Mouse (Mus musculus): ENCODE data around the gene Cidec. TPM values are rescaled to one million over a fixed set of nuclear protein-coding genes. Genes with fewer than 3 reads are reported as not detected.

Gene Cidec
- polyA plus RNA-seq, 1 experiment, result not detected

DNA sequence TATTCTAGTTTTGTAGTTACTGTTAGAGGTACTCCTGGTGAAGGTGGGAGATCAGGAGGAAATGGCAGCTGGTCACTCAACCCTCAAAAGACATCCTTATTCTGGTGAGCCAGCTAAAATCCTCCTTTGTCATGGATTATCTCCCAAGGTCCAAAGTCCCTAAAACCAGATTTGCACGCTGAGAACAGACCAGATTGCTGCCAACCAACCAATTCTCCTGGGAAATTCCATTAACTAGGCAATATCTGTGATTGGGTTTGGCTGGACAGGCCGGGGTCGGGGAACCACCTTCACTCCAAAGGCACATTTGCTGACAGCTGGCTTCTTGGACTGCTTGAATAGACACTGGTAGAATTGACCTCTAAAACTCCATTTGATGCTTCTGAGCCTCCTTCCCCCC is 44.8 kb downstream of the Cidec start:
- H3K4me1 ChIP-seq (ENCODE audit: control insufficient read depth), result peaks cover 8% of the 10 kb centered on the region
- H3K4me3 ChIP-seq (replicated peaks), result no peak overlapping the region
- H3K9me3 ChIP-seq (ENCODE audit: control insufficient read depth, low read length), result peaks cover 3% of the 10 kb centered on the region; the same call in 1 of the 2 replicates
- peaks cover 27% of the 10 kb centered on the region for H3K27me3 ChIP-seq (ENCODE audit: control insufficient read depth)
- TF ChIP-seq GATA1 (IDR thresholded peaks at IDR 0.05; ENCODE audit: low read length) (no peak), TAL1 (IDR thresholded peaks at IDR 0.05; ENCODE audit: low read length) (no peak)
- peaks cover 58% of the 10 kb centered on the region for H3K36me3 ChIP-seq (ENCODE audit: control insufficient read depth)

DNA sequence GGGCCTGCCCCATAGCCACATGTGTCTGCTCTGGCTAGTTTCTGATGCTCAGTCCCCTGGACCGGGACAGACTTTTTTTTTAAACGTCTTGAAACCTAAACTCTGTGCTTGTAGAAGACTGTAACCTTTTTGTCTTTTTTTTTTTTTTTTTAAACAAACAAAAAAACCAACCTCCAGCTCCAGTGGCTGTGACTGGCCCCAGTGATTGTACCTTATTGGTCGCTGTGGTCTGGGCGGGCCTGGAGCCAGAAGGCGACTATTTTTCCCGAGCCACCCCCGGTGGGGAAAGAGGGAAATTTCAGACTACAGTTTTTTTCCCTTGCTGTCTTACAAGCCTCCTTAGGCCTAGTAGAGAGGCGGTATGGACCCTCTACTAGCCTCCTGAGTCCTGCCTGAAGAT is 46.6 kb downstream of the Cidec start, which contains the start of gene Ttll3:
Ttll3 (plus strand) TSS at position 301 of the 400 bp plus-strand sequence.
- peaks cover 27% of the 10 kb centered on the region for H3K27me3 ChIP-seq (ENCODE audit: control insufficient read depth)
- no peaks in the 10 kb centered on the region for H3K9me3 ChIP-seq (ENCODE audit: control insufficient read depth, low read length)
- TF ChIP-seq GATA1 (IDR thresholded peaks at IDR 0.05; ENCODE audit: low read length), result no peak
- no peak for TF ChIP-seq TAL1 (IDR thresholded peaks at IDR 0.05; ENCODE audit: low read length)
- H3K36me3 ChIP-seq (ENCODE audit: control insufficient read depth), result peaks cover 73% of the 10 kb centered on the region
- H3K4me1 ChIP-seq (ENCODE audit: control insufficient read depth), result peaks cover 8% of the 10 kb centered on the region
- H3K4me3 ChIP-seq (replicated peaks), result no peak within 1 kb of the TSS

- no peaks in the 10 kb centered on the region for H3K9me3 ChIP-seq (ENCODE audit: control insufficient read depth, low read length)
- no peak overlapping the region for H3K4me3 ChIP-seq (replicated peaks)
- peaks cover 2% of the 10 kb centered on the region; the same call in 1 of the 2 replicates for H3K4me1 ChIP-seq (ENCODE audit: control insufficient read depth)
- TF ChIP-seq TAL1 (IDR thresholded peaks at IDR 0.05; ENCODE audit: low read length), result no peak
- TF ChIP-seq GATA1 (IDR thresholded peaks at IDR 0.05; ENCODE audit: low read length), result no peak
- peaks cover 100% of the 10 kb centered on the region for H3K36me3 ChIP-seq (ENCODE audit: control insufficient read depth)
- H3K27me3 ChIP-seq (ENCODE audit: control insufficient read depth), result peaks cover under 1% of the 10 kb centered on the region; the same call in 1 of the 2 replicates
Measured at GRCm38 (mm10) chr6:113386025-113386424, 49.5 kb downstream of the Cidec start.

DNA sequence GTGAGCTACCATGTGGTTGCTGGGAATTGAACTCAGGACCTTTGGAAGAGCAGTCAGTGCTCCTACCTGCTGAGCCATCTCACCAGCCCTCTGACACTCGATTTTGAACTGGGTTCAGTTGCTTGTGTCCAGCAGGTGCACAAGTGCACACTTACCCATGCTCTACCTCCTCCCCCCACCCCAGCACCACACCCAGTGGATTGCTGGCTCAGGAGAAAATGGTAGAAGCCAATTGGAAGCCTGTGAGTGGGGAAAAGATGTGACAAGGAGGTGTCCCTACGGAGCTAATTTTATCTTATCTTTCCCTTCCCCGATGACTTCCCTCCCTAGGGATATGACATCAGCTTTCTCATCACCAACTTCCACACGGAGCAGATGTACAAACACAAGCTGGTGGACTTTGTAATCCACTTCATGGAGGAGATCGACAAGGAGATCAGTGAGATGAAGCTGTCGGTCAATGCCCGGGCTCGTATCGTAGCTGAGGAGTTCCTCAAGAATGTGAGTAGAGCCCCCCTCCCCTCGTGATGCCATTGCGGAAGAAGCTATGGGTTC is 50.3 kb downstream of the Cidec start:
- Histone ChIP-seq H3K9me3 (ENCODE audit: control insufficient read depth, low read length) (no peaks in the 10 kb centered on the region), H3K4me3 (replicated peaks) (no peak overlapping the region), H3K36me3 (ENCODE audit: control insufficient read depth) (peaks cover 100% of the 10 kb centered on the region), H3K27me3 (ENCODE audit: control insufficient read depth) (no peaks in the 10 kb centered on the region), H3K4me1 (ENCODE audit: control insufficient read depth) (peaks cover 8% of the 10 kb centered on the region)
- no peak for TF ChIP-seq TAL1 (IDR thresholded peaks at IDR 0.05; ENCODE audit: low read length)
- TF ChIP-seq GATA1 (IDR thresholded peaks at IDR 0.05; ENCODE audit: low read length), result no peak

DNA sequence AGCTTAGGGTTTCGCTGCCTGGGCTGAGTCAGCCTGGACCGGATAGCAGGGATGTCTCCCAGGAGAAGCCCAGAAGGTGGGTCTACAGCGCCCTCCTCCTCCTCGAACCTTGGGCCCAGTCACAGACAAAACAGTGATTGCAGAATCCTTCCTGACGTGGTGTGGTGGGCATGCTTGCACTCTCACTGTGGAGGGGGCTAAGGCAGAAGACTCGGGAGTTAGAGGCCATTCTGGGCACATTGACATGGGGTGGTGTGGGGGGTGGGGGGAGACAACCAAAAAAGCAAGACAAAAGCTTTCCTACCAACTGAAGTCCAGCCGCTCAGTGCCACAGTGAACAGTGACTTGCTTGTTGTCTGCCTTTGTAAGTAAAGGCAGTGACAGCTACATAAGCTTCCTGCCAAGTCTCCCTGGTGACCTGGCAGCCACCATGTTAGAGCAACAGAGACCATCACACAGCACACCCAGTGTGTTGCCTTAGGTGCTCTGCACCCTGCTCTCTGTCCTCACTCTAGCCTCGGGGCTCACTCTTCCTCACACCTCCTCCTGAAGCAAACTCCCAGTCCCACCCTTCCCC is 51.1 kb downstream of the Cidec start:
- no peak overlapping the region for H3K4me3 ChIP-seq (replicated peaks)
- peaks cover 16% of the 10 kb centered on the region for H3K4me1 ChIP-seq (ENCODE audit: control insufficient read depth)

DNA sequence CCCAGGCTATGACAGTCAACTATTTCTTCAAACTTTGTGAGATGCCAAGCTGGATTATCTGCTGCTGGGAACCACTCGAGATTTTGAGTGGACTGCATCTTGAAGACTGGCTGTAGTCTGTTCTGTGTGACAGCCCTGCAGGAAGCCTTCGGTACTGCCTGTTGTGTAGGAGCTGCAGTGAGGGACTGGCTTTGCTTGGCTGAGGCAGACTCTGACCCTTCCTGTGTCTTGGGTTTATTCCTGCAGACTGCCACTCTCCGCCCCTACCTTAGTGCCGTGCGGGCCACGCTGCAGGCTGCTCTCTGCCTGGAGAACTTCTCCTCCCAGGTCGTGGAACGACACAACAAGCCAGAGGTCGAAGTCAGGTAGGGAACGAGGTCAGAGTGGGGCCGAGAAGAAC is 55.1 kb downstream of the Cidec start:
- H3K36me3 ChIP-seq (ENCODE audit: control insufficient read depth), result peaks cover 63% of the 10 kb centered on the region
- no peak overlapping the region for H3K4me3 ChIP-seq (replicated peaks)
- peaks cover 48% of the 10 kb centered on the region for H3K4me1 ChIP-seq (ENCODE audit: control insufficient read depth)
- TF ChIP-seq GATA1 (IDR thresholded peaks at IDR 0.05; ENCODE audit: low read length), result no peak
- no peak for TF ChIP-seq TAL1 (IDR thresholded peaks at IDR 0.05; ENCODE audit: low read length)
- H3K27me3 ChIP-seq (ENCODE audit: control insufficient read depth), result no peaks in the 10 kb centered on the region
- no peaks in the 10 kb centered on the region for H3K9me3 ChIP-seq (ENCODE audit: control insufficient read depth, low read length)

More for the DNA sequence above, 51.1 kb downstream of the Cidec start:
- TF ChIP-seq GATA1 (IDR thresholded peaks at IDR 0.05; ENCODE audit: low read length) (no peak), TAL1 (IDR thresholded peaks at IDR 0.05; ENCODE audit: low read length) (no peak)
- Histone ChIP-seq H3K27me3 (ENCODE audit: control insufficient read depth) (no peaks in the 10 kb centered on the region), H3K9me3 (ENCODE audit: control insufficient read depth, low read length) (no peaks in the 10 kb centered on the region), H3K36me3 (ENCODE audit: control insufficient read depth) (peaks cover 97% of the 10 kb centered on the region)

- peaks cover 63% of the 10 kb centered on the region for H3K36me3 ChIP-seq (ENCODE audit: control insufficient read depth)
- peak overlapping the region; percentile 87 for H3K4me3 ChIP-seq (replicated peaks)
- no peaks in the 10 kb centered on the region for H3K27me3 ChIP-seq (ENCODE audit: control insufficient read depth)
- H3K9me3 ChIP-seq (ENCODE audit: control insufficient read depth, low read length), result no peaks in the 10 kb centered on the region
- H3K4me1 ChIP-seq (ENCODE audit: control insufficient read depth), result peaks cover 57% of the 10 kb centered on the region
- TF ChIP-seq TAL1 (IDR thresholded peaks at IDR 0.05; ENCODE audit: low read length), result no peak
- TF ChIP-seq GATA1 (IDR thresholded peaks at IDR 0.05; ENCODE audit: low read length), result no peak
Measured at GRCm38 (mm10) chr6:113379246-113379645, 56.3 kb downstream of the Cidec start.

DNA sequence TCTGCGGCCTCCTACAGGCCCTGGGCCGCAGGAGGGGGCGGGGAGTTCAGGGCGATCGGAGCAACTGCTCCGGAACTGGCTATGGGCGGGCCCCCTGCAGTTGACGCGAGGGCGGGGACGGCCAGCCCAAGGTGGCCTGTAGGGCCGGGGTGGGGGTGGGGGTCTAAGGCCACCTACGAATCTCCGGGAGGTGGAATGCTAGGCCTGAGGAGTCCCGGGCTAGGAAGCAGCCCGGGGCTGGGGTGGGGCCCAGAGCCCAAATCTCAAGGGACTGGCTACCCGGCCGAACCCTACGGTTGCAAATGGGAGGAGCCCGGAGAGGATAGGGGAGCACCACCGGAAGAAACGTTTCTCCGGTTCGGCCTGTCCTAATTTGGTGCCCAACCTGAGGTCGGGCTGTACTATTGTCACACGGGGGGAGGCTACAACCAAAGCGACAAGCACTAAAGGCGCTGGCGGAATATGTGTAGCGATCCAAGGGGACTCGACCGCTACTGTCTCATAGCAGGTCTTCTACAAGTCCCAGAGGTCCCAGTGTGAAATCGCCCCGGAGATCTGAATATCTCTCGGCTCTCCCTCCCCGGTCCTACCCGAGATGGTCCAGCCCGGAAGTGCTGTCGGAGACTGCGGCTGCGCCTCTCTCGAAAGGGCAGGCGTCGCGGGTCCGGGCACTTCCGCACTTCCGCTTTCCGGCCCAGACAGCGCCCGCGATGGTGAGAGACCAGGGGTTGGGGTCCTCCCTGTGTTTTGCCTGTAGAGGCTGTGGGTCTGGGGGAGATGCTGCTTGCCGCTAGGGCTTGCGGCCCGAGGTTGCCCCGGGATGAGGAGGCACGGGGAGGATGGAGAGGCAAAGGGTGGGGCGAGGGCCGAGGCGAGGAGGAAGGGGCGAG is 57.8 kb downstream of the Cidec start, which contains the start of the genes Tada3 and Arpc4:
Tada3 (minus strand) TSS at position 388 of the 890 bp plus-strand sequence.
Arpc4 (plus strand) TSS at position 620 of the 890 bp plus-strand sequence.
- peaks cover 62% of the 10 kb centered on the region for H3K36me3 ChIP-seq (ENCODE audit: control insufficient read depth)
- H3K9me3 ChIP-seq (ENCODE audit: control insufficient read depth, low read length), result no peaks in the 10 kb centered on the region
- no peaks in the 10 kb centered on the region for H3K27me3 ChIP-seq (ENCODE audit: control insufficient read depth)
- H3K4me3 ChIP-seq (replicated peaks), result peak within 1 kb of the TSS; percentile 87
- H3K4me1 ChIP-seq (ENCODE audit: control insufficient read depth), result peaks cover 71% of the 10 kb centered on the region
- TF ChIP-seq TAL1 (IDR thresholded peaks at IDR 0.05; ENCODE audit: low read length) (no peak), GATA1 (IDR thresholded peaks at IDR 0.05; ENCODE audit: low read length) (peak; percentile 59)

DNA sequence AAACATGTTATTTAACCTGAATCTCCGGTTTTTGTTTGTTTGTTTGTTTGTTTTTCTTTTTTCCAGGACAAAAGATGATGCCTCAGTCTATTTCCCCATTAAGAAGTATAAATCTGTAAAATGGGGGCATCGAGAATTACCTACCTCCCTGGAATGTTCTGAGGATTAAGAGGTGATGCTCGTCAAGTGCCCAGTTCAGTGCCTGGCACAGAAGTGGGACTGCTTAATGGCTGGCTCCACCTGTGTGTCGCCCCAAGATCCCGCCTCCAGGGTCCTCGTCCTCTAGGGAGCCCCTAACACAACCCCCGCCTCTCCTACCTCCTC is 58.4 kb downstream of the Cidec start:
- Histone ChIP-seq H3K4me3 (replicated peaks) (peak overlapping the region; percentile 87), H3K27me3 (ENCODE audit: control insufficient read depth) (no peaks in the 10 kb centered on the region), H3K4me1 (ENCODE audit: control insufficient read depth) (peaks cover 77% of the 10 kb centered on the region), H3K36me3 (ENCODE audit: control insufficient read depth) (peaks cover 62% of the 10 kb centered on the region), H3K9me3 (ENCODE audit: control insufficient read depth, low read length) (no peaks in the 10 kb centered on the region)
- no peak for TF ChIP-seq GATA1 (IDR thresholded peaks at IDR 0.05; ENCODE audit: low read length)

Other genes starting within 250 kb of the Cidec start
- gene Lhfpl4, start 240.4 kb downstream of the Cidec start, polyA plus RNA-seq (2012), result 0.01 TPM in 1 of 2 replicates, not detected in the other
- gene Mtmr14, start 197.9 kb downstream of the Cidec start, polyA plus RNA-seq (2012), result 11.4 and 14.2 TPM in 2 replicates
- gene Cpne9, start 153.5 kb downstream of the Cidec start, polyA plus RNA-seq (2012), result 0.02 and 0.03 TPM in 2 replicates
- gene Brpf1, start 128.6 kb downstream of the Cidec start, polyA plus RNA-seq (2012), result 6.0 and 6.8 TPM in 2 replicates
- 0.56 and 0.83 TPM in 2 replicates for gene Ogg1, start 108.8 kb downstream of the Cidec start, polyA plus RNA-seq (2012)
- gene Camk1, start 91.8 kb downstream of the Cidec start, polyA plus RNA-seq (2012), result 0.19 and 0.31 TPM in 2 replicates
- gene Tada3, start 57.9 kb downstream of the Cidec start, polyA plus RNA-seq (2012), result 13.9 and 15.1 TPM in 2 replicates
- gene Arpc4, start 57.6 kb downstream of the Cidec start, polyA plus RNA-seq (2012), result 14.9 and 23.3 TPM in 2 replicates
- 0.16 and 0.34 TPM in 2 replicates for gene Ttll3, start 46.5 kb downstream of the Cidec start, polyA plus RNA-seq (2012)
- 9.0 and 14.6 TPM in 2 replicates for gene Rpusd3, start 16.4 kb downstream of the Cidec start, polyA plus RNA-seq (2012)
- gene Jagn1, start 6.8 kb upstream of the Cidec start, polyA plus RNA-seq (2012), result 0.23 and 0.38 TPM in 2 replicates
- not detected in 2 replicates for gene Il17re, start 22.7 kb upstream of the Cidec start, polyA plus RNA-seq (2012)
- gene Il17rc, start 35.7 kb upstream of the Cidec start, polyA plus RNA-seq (2012), result not detected in 2 replicates
- gene Creld1, start 47.5 kb upstream of the Cidec start, polyA plus RNA-seq (2012), result 0.38 and 0.61 TPM in 2 replicates
- 0.02 TPM in 1 of 2 replicates, not detected in the other for gene Prrt3, start 66.2 kb upstream of the Cidec start, polyA plus RNA-seq (2012)
- gene Emc3, start 95.9 kb upstream of the Cidec start, polyA plus RNA-seq (2012), result 2.4 and 2.6 TPM in 2 replicates
- 0.13 and 0.15 TPM in 2 replicates for gene Fancd2, start 95.9 kb upstream of the Cidec start, polyA plus RNA-seq (2012)
- not detected in 2 replicates for gene Fancd2os, start 165.0 kb upstream of the Cidec start, polyA plus RNA-seq (2012)
- 2.1 and 2.6 TPM in 2 replicates for gene Brk1, start 169.0 kb upstream of the Cidec start, polyA plus RNA-seq (2012)
- 0.15 and 0.21 TPM in 2 replicates for gene Vhl, start 188.2 kb upstream of the Cidec start, polyA plus RNA-seq (2012)
- 13.6 and 15.2 TPM in 2 replicates for gene Irak2, start 202.7 kb upstream of the Cidec start, polyA plus RNA-seq (2012)

Data from erythroblast, embryonic 14.5 days (primary cell).